Comparison of ENCODE assay signal across 8 mouse cellular contexts in genomic region chr6:127453407-127454343, GRCm38 (mm10). TPM values are rescaled to one million over a fixed set of nuclear protein-coding genes. Genes with fewer than 3 reads are reported as not detected.
DNase-seq lines count a peak whose midpoint lies in the region; ATAC-seq and TF ChIP-seq lines count a peak whose summit lies in the region.

No protein-coding gene starts in this region.

- H3K79me2 ChIP-seq in heart, adult 2 months (replicated peaks; ENCODE audit: control insufficient read depth, insufficient read depth, low read length), result no peaks in the 10 kb centered on the region

- peak; percentile 90 for ATAC-seq in embryonic facial prominence, embryonic 13.5 days (ENCODE audit: insufficient number of reproducible peaks, insufficient read depth, low FRiP score, low TSS enrichment, low read depth)
- ATAC-seq in limb, embryonic 13.5 days (ENCODE audit: low FRiP score, low read depth), result peak; percentile 97
- peak; percentile 97 for ATAC-seq in midbrain, embryonic 16.5 days

- H3K4me3 ChIP-seq in embryonic facial prominence, embryonic 13.5 days, result peak overlapping the region; percentile 63
- peak overlapping the region; percentile 99 for H3K4me3 ChIP-seq in heart, adult 2 months
- peak overlapping the region; percentile 62 for H3K4me3 ChIP-seq in limb, embryonic 13.5 days
- peak overlapping the region; percentile 64 for H3K4me3 ChIP-seq in midbrain, embryonic 16.5 days (ENCODE audit: low read depth, low read length)

- no peaks in the 10 kb centered on the region for H3K9me3 ChIP-seq in embryonic facial prominence, embryonic 13.5 days
- no peaks in the 10 kb centered on the region for H3K9me3 ChIP-seq in limb, embryonic 13.5 days
- H3K9me3 ChIP-seq in midbrain, embryonic 16.5 days (replicated peaks; ENCODE audit: control insufficient read depth, low read length, poor library complexity, severe bottlenecking), result no peaks in the 10 kb centered on the region

- peak; percentile 94 for DNase-seq in 3134 (ENCODE audit: extremely low read depth, insufficient read length, low spot score)
- DNase-seq in adrenal gland, postnatal 36 days, result peak; percentile 95 to 96
- peak; percentile 95 for DNase-seq in heart, adult 2 months
- DNase-seq in kidney, adult 8-10 months, result peak; percentile 90 to 94
- peak; percentile 96 to 97 for DNase-seq in spleen, postnatal 10 days (ENCODE audit: low spot score in 2 of 2)

- TF ChIP-seq POLR2A in heart, adult 2 months (IDR thresholded peaks at IDR 0.05; ENCODE audit: insufficient read depth, low read depth, low read length), result peak; percentile 68

- intact Hi-C loops in heart, adult 2 months (cut with DNase I), result no loop called here

- peak overlapping the region; percentile 77 for H3K9ac ChIP-seq in embryonic facial prominence, embryonic 13.5 days
- H3K9ac ChIP-seq in heart, adult 2 months (ENCODE audit: low read depth, low read length), result peak overlapping the region; percentile 70
- H3K9ac ChIP-seq in limb, embryonic 13.5 days, result peak overlapping the region; percentile 77
- H3K9ac ChIP-seq in midbrain, embryonic 16.5 days (ENCODE audit: low read depth, low read length), result peak overlapping the region; percentile 77

- 0 out of 2 replicates have a peak, but pooled peaks cover 3% of the 10 kb centered on the region for H3K27me3 ChIP-seq in embryonic facial prominence, embryonic 13.5 days
- H3K27me3 ChIP-seq in heart, adult 2 months (ENCODE audit: control insufficient read depth, insufficient read depth, low read length), result no peaks in the 10 kb centered on the region
- peaks cover 16% of the 10 kb centered on the region; the same call in 1 of the 2 replicates for H3K27me3 ChIP-seq in limb, embryonic 13.5 days
- H3K27me3 ChIP-seq in midbrain, embryonic 16.5 days (ENCODE audit: control insufficient read depth, insufficient read depth, low read depth, low read length), result no peaks in the 10 kb centered on the region

- no peak for TF ChIP-seq CTCF in heart, adult 2 months (IDR thresholded peaks at IDR 0.05)

- H3K27ac ChIP-seq in embryonic facial prominence, embryonic 13.5 days, result peak overlapping the region; percentile 92
- H3K27ac ChIP-seq in heart, adult 2 months, result peak overlapping the region; percentile 93
- peak overlapping the region; percentile 89 for H3K27ac ChIP-seq in limb, embryonic 13.5 days
- peak overlapping the region; percentile 92 for H3K27ac ChIP-seq in midbrain, embryonic 16.5 days (ENCODE audit: low read length)

- no peaks in the 10 kb centered on the region for H3K36me3 ChIP-seq in embryonic facial prominence, embryonic 13.5 days
- no peaks in the 10 kb centered on the region; the same call in 1 of the 2 replicates for H3K36me3 ChIP-seq in heart, adult 2 months (ENCODE audit: control insufficient read depth, insufficient read depth, low read length)
- no peaks in the 10 kb centered on the region for H3K36me3 ChIP-seq in limb, embryonic 13.5 days
- H3K36me3 ChIP-seq in midbrain, embryonic 16.5 days (ENCODE audit: control insufficient read depth, insufficient read depth, low read length), result no peaks in the 10 kb centered on the region

- H3K4me2 ChIP-seq in embryonic facial prominence, embryonic 13.5 days, result peak overlapping the region; percentile 65
- peak overlapping the region; percentile 67 for H3K4me2 ChIP-seq in limb, embryonic 13.5 days (replicated peaks)
- peak overlapping the region; percentile 49 for H3K4me2 ChIP-seq in midbrain, embryonic 16.5 days (ENCODE audit: low read length)

- under 1% methylated on average over 70 of the region's 70 CpGs for WGBS in embryonic facial prominence, embryonic 13.5 days
- WGBS in heart, adult 2 months, result under 1% methylated on average over 70 of the region's 70 CpGs
- under 1% methylated on average over 68 of the region's 70 CpGs for WGBS in limb, embryonic 13.5 days
- under 1% methylated on average over 60 of the region's 70 CpGs for WGBS in midbrain, embryonic 16.5 days

- H3K4me1 ChIP-seq in embryonic facial prominence, embryonic 13.5 days, result peaks cover 10% of the 10 kb centered on the region; the same call in 1 of the 2 replicates
- H3K4me1 ChIP-seq in heart, adult 2 months (ENCODE audit: control insufficient read depth, insufficient read depth, low read length), result peaks cover 4% of the 10 kb centered on the region
- H3K4me1 ChIP-seq in limb, embryonic 13.5 days, result peaks cover 9% of the 10 kb centered on the region
- H3K4me1 ChIP-seq in midbrain, embryonic 16.5 days (ENCODE audit: control insufficient read depth, insufficient read depth, low read length), result peaks cover 25% of the 10 kb centered on the region

- 0 out of 2 replicates have a peak, but pooled peaks have one; percentile 19 for TF ChIP-seq EP300 in heart, adult 2 months (IDR thresholded peaks at IDR 0.05; ENCODE audit: insufficient read depth, low read depth, low read length)

RNA-seq across cellular contexts. Expression of gene Parp11, which starts 7.0 kb away (rescaled TPM):
- total RNA-seq in adrenal gland, postnatal 36 days (2021), result 10 to 100 TPM; 18.6 to 18.7 TPM
- polyA plus RNA-seq in embryonic facial prominence, embryonic 13.5 days (2015; fragmentation: Nextera tagmentation; extraction: Ambion mirVana), result 32.3 and 35.2 TPM in 2 replicates
- total RNA-seq in heart, adult 2 months (2021), result 1 to 10 TPM; 7.0 to 8.2 TPM
- polyA plus RNA-seq in heart, adult 2 months (2012; rRNA removed), result 5.3 and 10.0 TPM in 2 replicates
- 29.8 and 31.3 TPM in 2 replicates for polyA plus RNA-seq in limb, embryonic 13.5 days (2015; fragmentation: Nextera tagmentation; extraction: Ambion mirVana)
- polyA plus RNA-seq in midbrain, embryonic 16.5 days (2015; fragmentation: Nextera tagmentation; extraction: Ambion mirVana), result 90.5 and 100 TPM in 2 replicates

Comparison
In these comparisons a context has a peak if more than half of its experiments do, and no peak if none do; other contexts are left out.
1. Peak in every context shown above with its lines: DNase-seq, ATAC-seq, H3K4me3 ChIP-seq and H3K27ac ChIP-seq.